9 mouse cellular contexts compared by ENCODE assay signal in genomic region chr5:124908860-124909259, GRCm38 (mm10). TPM values are rescaled to one million over a fixed set of nuclear protein-coding genes. Genes with fewer than 3 reads are reported as not detected.
DNase-seq lines count a peak whose midpoint lies in the region; ATAC-seq and TF ChIP-seq lines count a peak whose summit lies in the region.
"Had no signal": no experiment of that assay in that cellular context is flagged by ENCODE, and none has a peak within 500 bp of the region (broad histone marks: within the 10 kb centered on the region; RNA-seq: fewer than 3 reads in every experiment).

No protein-coding gene starts in this region.

- H3K4me3 ChIP-seq in midbrain, embryonic 10.5 days, result no peak overlapping the region
- H3K4me3 ChIP-seq in small intestine, adult 2 months (ENCODE audit: low read depth, low read length), result no peak overlapping the region
- H3K4me3 ChIP-seq: myocyte had no signal

- TF ChIP-seq POLR2A in small intestine, adult 2 months (IDR thresholded peaks at IDR 0.05; ENCODE audit: low read depth, low read length), result no peak

- 25% methylated on average over 5 of the region's 5 CpGs for WGBS in midbrain, embryonic 10.5 days
- WGBS in small intestine, adult 2 months, result 15% methylated on average over 5 of the region's 5 CpGs

- peak; percentile 61 for DNase-seq in adipocyte (ENCODE audit: low spot score)
- DNase-seq in cerebellum, postnatal 4 days (ENCODE audit: low spot score in 2 of 2), result peak; percentile 72 to 88
- DNase-seq in gastrocnemius, adult 8-10 months (ENCODE audit: low spot score in 2 of 2), result peak; percentile 60 to 66
- DNase-seq in left cerebral cortex, adult 8-10 months (ENCODE audit: low spot score in 2 of 2), result peak; percentile 46 to 51
- DNase-seq in midbrain, embryonic 10.5 days (ENCODE audit: low spot score), result peak; percentile 81

- peak; percentile 41 for ATAC-seq in inflammation-experienced regulatory T-cells, adult 6 months
- ATAC-seq in erythroid progenitor cell, adult 5-6 weeks (replicated peaks; ENCODE audit: low FRiP score, poor library complexity, severe bottlenecking), result no peak

- no peaks in the 10 kb centered on the region for H3K27me3 ChIP-seq in midbrain, embryonic 10.5 days (ENCODE audit: low read depth, poor library complexity, severe bottlenecking)
- H3K27me3 ChIP-seq in small intestine, adult 2 months (ENCODE audit: control insufficient read depth, insufficient read depth, low read length), result no peaks in the 10 kb centered on the region

- TF ChIP-seq CTCF in small intestine, adult 2 months (IDR thresholded peaks at IDR 0.05; ENCODE audit: extremely low read depth, insufficient read length, insufficient replicate concordance, low read depth, low read length), result peak; percentile 74; the same call in 1 of the 2 replicates

- no peaks in the 10 kb centered on the region for H3K9me3 ChIP-seq in midbrain, embryonic 10.5 days (replicated peaks)

- no peaks in the 10 kb centered on the region for H3K36me3 ChIP-seq in midbrain, embryonic 10.5 days
- H3K36me3 ChIP-seq in small intestine, adult 2 months (ENCODE audit: control insufficient read depth, insufficient read depth, low read length), result no peaks in the 10 kb centered on the region

- 0 out of 2 replicates have a peak overlapping the region, but pooled peaks have one; percentile 56 for H3K27ac ChIP-seq in midbrain, embryonic 10.5 days (replicated peaks)
- no peak overlapping the region for H3K27ac ChIP-seq in small intestine, adult 2 months (ENCODE audit: insufficient read depth, low read depth, low read length)

- H3K4me1 ChIP-seq in midbrain, embryonic 10.5 days, result peaks cover 21% of the 10 kb centered on the region
- peaks cover 7% of the 10 kb centered on the region; the same call in 1 of the 2 replicates for H3K4me1 ChIP-seq in small intestine, adult 2 months (ENCODE audit: control insufficient read depth, insufficient read depth, insufficient read length, low read length)

RNA-seq across cellular contexts. Expression of gene Zfp664, which starts 46.4 kb away (rescaled TPM):
- total RNA-seq in gastrocnemius, adult 8-10 months (2022), result 10 to 100 TPM; 14.6 to 19.9 (median 16.3) TPM
- 10 to 100 TPM; 10.8 to 11.7 (median 11.1) TPM for polyA plus RNA-seq in inflammation-experienced regulatory T-cells, adult 6 months (2017; shearing (Covaris generic))
- total RNA-seq in left cerebral cortex, adult 8-10 months (2022), result 10 to 100 TPM; 62.0 to 71.7 (median 64.9) TPM
- polyA plus RNA-seq in midbrain, embryonic 10.5 days (2016; fragmentation: Nextera tagmentation; extraction: Ambion mirVana), result 155 and 159 TPM in 2 replicates
- 7.1 and 11.3 TPM in 2 replicates for polyA plus RNA-seq in small intestine, adult 2 months (2012; rRNA removed)
- total RNA-seq in erythroid progenitor cell, adult 5-6 weeks (2015; ENCODE audit: low replicate concordance), result 4.2 and 9.0 TPM in 2 replicates
- total RNA-seq in erythroid progenitor cell, adult 5-6 weeks (2017; ENCODE audit: low replicate concordance), result 7.3 and 12.5 TPM in 2 replicates

RNA-seq across cellular contexts. Expression of gene Ccdc92, which starts 46.6 kb away (rescaled TPM):
- under 1 TPM; 0.24 to 0.51 (median 0.42) TPM for total RNA-seq in gastrocnemius, adult 8-10 months (2022)
- polyA plus RNA-seq in inflammation-experienced regulatory T-cells, adult 6 months (2017; shearing (Covaris generic)), result 1 to 10 TPM; 3.8 to 9.1 (median 5.0) TPM
- total RNA-seq in left cerebral cortex, adult 8-10 months (2022), result 10 to 100 TPM; 75.0 to 79.1 (median 78.1) TPM
- 12.1 and 13.8 TPM in 2 replicates for polyA plus RNA-seq in midbrain, embryonic 10.5 days (2016; fragmentation: Nextera tagmentation; extraction: Ambion mirVana)
- 5.9 and 10.5 TPM in 2 replicates for polyA plus RNA-seq in small intestine, adult 2 months (2012; rRNA removed)
- 1.3 TPM in 1 of 2 replicates, not detected in the other for total RNA-seq in erythroid progenitor cell, adult 5-6 weeks (2015; ENCODE audit: low replicate concordance)
- 0.68 and 1.8 TPM in 2 replicates for total RNA-seq in erythroid progenitor cell, adult 5-6 weeks (2017; ENCODE audit: low replicate concordance)

Comparison
In these comparisons a context has a peak if more than half of its experiments do, and no peak if none do; other contexts are left out.
1. RNA of gene Ccdc92, which starts 46.6 kb away (total RNA-seq): 75.0 to 79.1 TPM in left cerebral cortex, adult 8-10 months; 0.68 to 1.8 TPM in erythroid progenitor cell, adult 5-6 weeks and 0.24 to 0.51 TPM in gastrocnemius, adult 8-10 months; every median in the first group is over 10 times any median in the second.
2. Peak in every context shown above with its lines, with median percentiles within 50 percentile points of each other: DNase-seq.